Mouse (Mus musculus) CH12.LX (cell line): Measurements from ENCODE around the gene Dapk1.

Experiments used
- CTCF ChIP-seq, 2 experiments: IDR thresholded peaks in 1 of 2; conservative IDR thresholded peaks in 1 of 2; 2 replicates each; pipeline ENCODE4 v1.5.1; 2011 to 2012; ENCODE audit warnings: low read depth in 2 of 2, low read length in 2 of 2, improper control_type of control experiment in 1 of 2, inconsistent platforms in 1 of 2, mild to moderate bottlenecking in 1 of 2, moderate library complexity in 1 of 2
- ETS1 ChIP-seq: conservative IDR thresholded peaks from 2 replicates; pipeline ENCODE4 v1.6.1; 2012; ENCODE audit warnings: low read depth, mild to moderate bottlenecking, inconsistent platforms, low read length, improper control_type of control experiment, moderate library complexity
- JUND ChIP-seq: conservative IDR thresholded peaks from 2 replicates; pipeline ENCODE4 v1.6.1; 2011; ENCODE audit warnings: low read depth, low read length, improper control_type of control experiment
- MAX ChIP-seq: IDR thresholded peaks from 2 replicates; pipeline ENCODE4 v1.6.1; 2011; ENCODE audit warnings: low read length, improper control_type of control experiment
- MEF2A ChIP-seq: IDR thresholded peaks from 2 replicates; pipeline ENCODE4 v1.6.1; 2014; ENCODE audit warnings: low read depth, mild to moderate bottlenecking, inconsistent platforms, low read length, improper control_type of control experiment, borderline replicate concordance
- NELFE ChIP-seq: IDR thresholded peaks from 2 replicates; pipeline ENCODE4 v1.6.1; 2011; ENCODE audit warnings: low read depth, low read length, improper control_type of control experiment
- POLR2A ChIP-seq: IDR thresholded peaks from 2 replicates; pipeline ENCODE4 v1.6.1; 2011; ENCODE audit warnings: low read depth, mild to moderate bottlenecking, improper control_type of control experiment, low read length
- POLR2AphosphoS2 ChIP-seq: IDR thresholded peaks from 2 replicates; pipeline ENCODE4 v1.6.1; 2011; ENCODE audit warnings: low read depth, low read length, improper control_type of control experiment
- USF1 ChIP-seq: IDR thresholded peaks from 2 replicates; pipeline ENCODE4 v1.6.1; 2014; ENCODE audit warnings: low read depth, mild to moderate bottlenecking, inconsistent platforms, low read length, improper control_type of control experiment
- ZNF384 ChIP-seq: IDR thresholded peaks from 2 replicates; pipeline ENCODE4 v1.6.1; 2012; ENCODE audit warnings: low read depth, low read length, improper control_type of control experiment, inconsistent platforms

GRCm38 (mm10) chr13:60755251-60755650 is 153.5 kb downstream of the Dapk1 start:
- TF ChIP-seq CTCF (conservative IDR thresholded peaks at IDR 0.05 in 1 of 2, IDR thresholded peaks at IDR 0.05 in 1 of 2; ENCODE audit: low read depth in 2 of 2, low read length in 2 of 2) (no peak), USF1 (no peak), MAX (no peak), MEF2A (no peak), ZNF384 (no peak), JUND (no peak), NELFE (no peak), ETS1 (no peak), POLR2AphosphoS2 (no peak), POLR2A (no peak)
